9 mouse cellular contexts compared by ENCODE assay signal in the genomic region with DNA sequence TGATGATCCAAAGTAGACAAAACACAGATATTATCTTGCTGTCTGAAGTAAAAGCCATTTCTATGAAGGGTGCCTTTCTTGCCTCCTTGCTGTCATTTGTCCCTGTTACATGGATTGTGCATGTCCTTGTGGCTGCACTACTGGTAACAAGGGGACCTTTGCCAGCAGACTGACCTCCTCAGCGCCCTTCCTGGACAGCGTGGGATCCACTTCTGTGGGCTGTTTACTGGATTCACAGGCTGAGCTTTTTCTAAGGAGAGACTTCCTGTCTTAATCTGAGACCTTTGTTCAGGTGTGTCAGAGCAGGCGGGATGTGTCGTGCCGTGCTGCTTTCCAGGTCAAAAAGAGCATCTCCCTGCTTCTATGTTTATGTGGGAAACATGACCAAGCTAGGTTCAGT.
DNase-seq lines count a peak whose midpoint lies in the region; ATAC-seq and TF ChIP-seq lines count a peak whose summit lies in the region.
"Had no signal": no experiment of that assay in that cellular context is flagged by ENCODE, and none has a peak within 500 bp of the region (broad histone marks: within the 10 kb centered on the region; RNA-seq: fewer than 3 reads in every experiment).

No protein-coding gene starts in this region.

- no peaks in the 10 kb centered on the region for H3K9me3 ChIP-seq in kidney, embryonic 16.5 days (ENCODE audit: low read length)
- H3K9me3 ChIP-seq: embryonic facial prominence, embryonic 13.5 days had no signal

- H3K9ac ChIP-seq in kidney, embryonic 16.5 days (replicated peaks; ENCODE audit: low read length), result no peak overlapping the region
- H3K9ac ChIP-seq: embryonic facial prominence, embryonic 13.5 days had no signal

- DNase-seq in kidney, adult 2 months, result peak; percentile 54
- no peak for DNase-seq in kidney, adult 11 months
- DNase-seq in thymus, adult 2 months, result no peak
- DNase-seq in thymus, adult 18-20 months, result no peak
- DNase-seq in embryo, embryonic 10.5 days (ENCODE audit: low spot score), result no peak
- DNase-seq in left cerebral cortex, postnatal 25 days (ENCODE audit: low spot score in 2 of 2), result no peak
- no peak for DNase-seq in adipocyte (ENCODE audit: low spot score)

- H3K36me3 ChIP-seq in kidney, adult 2 months (ENCODE audit: control insufficient read depth, insufficient read depth, low read length), result no peaks in the 10 kb centered on the region
- no peaks in the 10 kb centered on the region for H3K36me3 ChIP-seq in thymus, adult 2 months (ENCODE audit: control insufficient read depth, insufficient read depth, low read length)
- no peaks in the 10 kb centered on the region for H3K36me3 ChIP-seq in kidney, embryonic 16.5 days (ENCODE audit: insufficient read depth, low read length)
- H3K36me3 ChIP-seq: embryonic facial prominence, embryonic 13.5 days had no signal

- WGBS in kidney, adult 2 months, result 49% methylated on average over 5 of the region's 5 CpGs
- WGBS in thymus, adult 2 months, result 57% methylated on average over 5 of the region's 5 CpGs
- 60% methylated on average over 5 of the region's 5 CpGs for WGBS in kidney, embryonic 16.5 days

- H3K27ac ChIP-seq in kidney, adult 2 months (ENCODE audit: insufficient read depth, low read depth, low read length), result peak overlapping the region; percentile 92
- H3K27ac ChIP-seq in thymus, adult 2 months (ENCODE audit: control insufficient read depth, insufficient read depth, low read length), result peak overlapping the region; percentile 85
- peak overlapping the region; percentile 35 for H3K27ac ChIP-seq in kidney, embryonic 16.5 days (ENCODE audit: low read length)
- H3K27ac ChIP-seq: embryonic facial prominence, embryonic 13.5 days had no signal

- TF ChIP-seq POLR2A in kidney, adult 2 months (IDR thresholded peaks at IDR 0.05; ENCODE audit: low read depth, low read length), result no peak
- TF ChIP-seq POLR2A in thymus, adult 2 months (IDR thresholded peaks at IDR 0.05; ENCODE audit: control insufficient read depth, extremely low read depth, insufficient read depth, low read length, poor library complexity), result no peak

- no peak overlapping the region for H3K4me2 ChIP-seq in kidney, embryonic 16.5 days (replicated peaks; ENCODE audit: low read depth, low read length)
- H3K4me2 ChIP-seq: embryonic facial prominence, embryonic 13.5 days had no signal

- ATAC-seq in kidney, embryonic 16.5 days (ENCODE audit: low FRiP score, low TSS enrichment), result no peak

- H3K27me3 ChIP-seq in kidney, adult 2 months (replicated peaks; ENCODE audit: control insufficient read depth, insufficient read depth, low read length), result no peaks in the 10 kb centered on the region
- no peaks in the 10 kb centered on the region for H3K27me3 ChIP-seq in thymus, adult 2 months (ENCODE audit: control insufficient read depth, insufficient read depth, low read length)
- H3K27me3 ChIP-seq in kidney, embryonic 16.5 days (ENCODE audit: insufficient read depth, low read length), result no peaks in the 10 kb centered on the region
- H3K27me3 ChIP-seq: embryonic facial prominence, embryonic 13.5 days had no signal

- intact Hi-C loops in left cerebral cortex, postnatal 25 days (cut with DNase I), result no loop called here

- no peak for TF ChIP-seq CTCF in kidney, adult 2 months (conservative IDR thresholded peaks at IDR 0.05; ENCODE audit: insufficient read depth, insufficient read length, low read depth, low read length)
- TF ChIP-seq CTCF in thymus, adult 2 months (IDR thresholded peaks at IDR 0.05; ENCODE audit: borderline replicate concordance, control insufficient read depth, extremely low read depth, insufficient read depth, low read length, poor library complexity), result no peak

- peaks cover 3% of the 10 kb centered on the region; the same call in 1 of the 2 replicates for H3K4me1 ChIP-seq in kidney, adult 2 months (ENCODE audit: control insufficient read depth, insufficient read depth, low read length)
- H3K4me1 ChIP-seq in thymus, adult 2 months (replicated peaks; ENCODE audit: control insufficient read depth, insufficient read depth, low read length), result peaks cover 16% of the 10 kb centered on the region
- peaks cover 23% of the 10 kb centered on the region for H3K4me1 ChIP-seq in kidney, embryonic 16.5 days (ENCODE audit: insufficient read depth, low read length)

- no peak overlapping the region for H3K4me3 ChIP-seq in kidney, adult 2 months (ENCODE audit: insufficient read depth, low read depth, low read length)
- no peak overlapping the region for H3K4me3 ChIP-seq in thymus, adult 2 months (ENCODE audit: control insufficient read depth, insufficient read depth, low read length)
- H3K4me3 ChIP-seq in kidney, embryonic 16.5 days (ENCODE audit: low read length), result no peak overlapping the region
- H3K4me3 ChIP-seq: embryonic facial prominence, embryonic 13.5 days had no signal

Comparison
In these comparisons a context has a peak if more than half of its experiments do, and no peak if none do; other contexts are left out.
1. H3K27ac ChIP-seq: peak in every context shown above with its lines; median percentile 92 in kidney, adult 2 months; 85 in thymus, adult 2 months; 35 in kidney, embryonic 16.5 days.